Mouse (Mus musculus) neural tube, embryonic 12.5 days (tissue): ENCODE data around the gene Gmfg. TPM values are rescaled to one million over a fixed set of nuclear protein-coding genes. Genes with fewer than 3 reads are reported as not detected.

Experiments
- ATAC-seq: fragments of 200-750 bp; cut with Nextera tagmentation; 2 replicates; pipeline ENCODE4 v1.8.0; 2017; ENCODE audit warnings: low read depth, mild to moderate bottlenecking, moderate TSS enrichment, moderate library complexity; ENCODE audit not compliant: low FRiP score
- H3K27ac ChIP-seq: fragments of 300-500 bp; sonication (generic); 2 replicates; pipeline ENCODE4 v1.5.1; 2016
- H3K27me3 ChIP-seq: fragments of 300-500 bp; sonication (generic); replicated peaks from 2 replicates; pipeline ENCODE4 v1.6.1; 2016; ENCODE audit warnings: mild to moderate bottlenecking
- H3K36me3 ChIP-seq: fragments of 300-500 bp; sonication (generic); 2 replicates; pipeline ENCODE4 v1.6.1; 2016; ENCODE audit warnings: mild to moderate bottlenecking
- H3K4me1 ChIP-seq: fragments of 300-500 bp; sonication (generic); 2 replicates; pipeline ENCODE4 v1.6.1; 2016
- H3K4me2 ChIP-seq: fragments of 300-500 bp; sonication (generic); replicated peaks from 2 replicates; pipeline ENCODE4 v1.6.1; 2016; ENCODE audit warnings: mild to moderate bottlenecking
- H3K4me3 ChIP-seq: fragments of 300-500 bp; sonication (generic); 2 replicates; pipeline ENCODE4 v1.5.1; 2016
- H3K9ac ChIP-seq: fragments of 300-500 bp; sonication (generic); 2 replicates; pipeline ENCODE4 v1.6.1; 2016; ENCODE audit warnings: mild to moderate bottlenecking
- H3K9me3 ChIP-seq: fragments of 300-500 bp; sonication (generic); 2 replicates; pipeline ENCODE4 v1.6.1; 2016; ENCODE audit warnings: mild to moderate bottlenecking
- WGBS: fragments of 180-500 bp; shearing (Covaris S2); methylation state at CpG from one replicate; pipeline ENCODE4 v1.1.7; 2016; 5-methylcytosine and 5-hydroxymethylcytosine counted together
- polyA plus RNA-seq: library from polyadenylated mRNA; unstranded; fragments of >200 nt; fragmentation: Nextera tagmentation; extraction: Ambion mirVana; gene quantifications from 2 replicates; pipeline ENCODE4 v1.2.1, GENCODE M21; 2016

Gene Gmfg
- polyA plus RNA-seq, 1 experiment from 2014 or later = 8.1 TPM

- Histone ChIP-seq H3K4me2 (no peak overlapping the region), H3K36me3 (no peaks in the 10 kb centered on the region), H3K9ac (no peak overlapping the region), H3K27me3 (peaks cover 4% of the 10 kb centered on the region; the same call in 1 of the 2 replicates), H3K4me3 (no peak overlapping the region), H3K4me1 (0 out of 2 replicates have a peak, but pooled peaks cover 4% of the 10 kb centered on the region), H3K27ac (no peak overlapping the region), H3K9me3 (no peaks in the 10 kb centered on the region)
- WGBS = 88% methylated on average over 14 of the region's 14 CpGs
- no peak for ATAC-seq
Observed at GRCm38 (mm10) chr7:28441776-28442485, 4.7 kb downstream of the Gmfg start.

GRCm38 (mm10) chr7:28442688-28443087 is 5.4 kb downstream of the Gmfg start:
- Histone ChIP-seq H3K36me3 (no peaks in the 10 kb centered on the region), H3K4me1 (peaks cover 5% of the 10 kb centered on the region; the same call in 1 of the 2 replicates), H3K27me3 (peaks cover 4% of the 10 kb centered on the region; the same call in 1 of the 2 replicates), H3K4me2 (no peak overlapping the region), H3K27ac (no peak overlapping the region), H3K9ac (no peak overlapping the region), H3K9me3 (no peaks in the 10 kb centered on the region), H3K4me3 (no peak overlapping the region)
- WGBS = 50% methylated on average over 4 of the region's 4 CpGs
- ATAC-seq = no peak

GRCm38 (mm10) chr7:28444344-28444974 is 7.2 kb downstream of the Gmfg start:
- no peak overlapping the region for H3K27ac ChIP-seq
- peaks cover 4% of the 10 kb centered on the region; the same call in 1 of the 2 replicates for H3K27me3 ChIP-seq
- H3K4me1 ChIP-seq = peaks cover 5% of the 10 kb centered on the region; the same call in 1 of the 2 replicates
- no peaks in the 10 kb centered on the region for H3K9me3 ChIP-seq
- H3K36me3 ChIP-seq = no peaks in the 10 kb centered on the region
- ATAC-seq = no peak
- no peak overlapping the region for H3K4me3 ChIP-seq
- WGBS = 85% methylated on average over 13 of the region's 13 CpGs
- H3K4me2 ChIP-seq = no peak overlapping the region
- no peak overlapping the region for H3K9ac ChIP-seq

GRCm38 (mm10) chr7:28446446-28446845 is 9.2 kb downstream of the Gmfg start:
- Histone ChIP-seq H3K36me3 (no peaks in the 10 kb centered on the region), H3K9ac (no peak overlapping the region), H3K27ac (no peak overlapping the region), H3K27me3 (peaks cover 4% of the 10 kb centered on the region; the same call in 1 of the 2 replicates), H3K9me3 (no peaks in the 10 kb centered on the region), H3K4me3 (no peak overlapping the region), H3K4me2 (no peak overlapping the region), H3K4me1 (peaks cover 5% of the 10 kb centered on the region; the same call in 1 of the 2 replicates)
- 0 out of 2 replicates have a peak, but pooled peaks have one; percentile 27 for ATAC-seq
- 10% methylated on average over 12 of the region's 12 CpGs for WGBS

- H3K4me3 ChIP-seq = no peak overlapping the region
- H3K9me3 ChIP-seq = no peaks in the 10 kb centered on the region
- H3K27ac ChIP-seq = no peak overlapping the region
- H3K36me3 ChIP-seq = no peaks in the 10 kb centered on the region
- no peak for ATAC-seq
- peaks cover 5% of the 10 kb centered on the region; the same call in 1 of the 2 replicates for H3K4me1 ChIP-seq
- 14% methylated on average over 12 of the region's 12 CpGs for WGBS
- no peak overlapping the region for H3K4me2 ChIP-seq
- H3K27me3 ChIP-seq = peaks cover 4% of the 10 kb centered on the region; the same call in 1 of the 2 replicates
- H3K9ac ChIP-seq = no peak overlapping the region
Observed at GRCm38 (mm10) chr7:28447101-28447830, 10.0 kb downstream of the Gmfg start.

- ATAC-seq = no peak
- peaks cover 4% of the 10 kb centered on the region; the same call in 1 of the 2 replicates for H3K27me3 ChIP-seq
- WGBS = 70% methylated on average over 13 of the region's 13 CpGs
Observed at GRCm38 (mm10) chr7:28447865-28448820, 10.9 kb downstream of the Gmfg start.

GRCm38 (mm10) chr7:28451531-28452360 is 14.5 kb downstream of the Gmfg start, which contains the start of gene Lrfn1:
TSS of gene Lrfn1 (plus strand) at chr7:28451980.
- peak; percentile 77 for ATAC-seq

More at GRCm38 (mm10) chr7:28447865-28448820, 10.9 kb downstream of the Gmfg start:
- H3K9me3 ChIP-seq = no peaks in the 10 kb centered on the region
- no peaks in the 10 kb centered on the region for H3K36me3 ChIP-seq
- H3K9ac ChIP-seq = no peak overlapping the region
- peaks cover 11% of the 10 kb centered on the region for H3K4me1 ChIP-seq
- no peak overlapping the region for H3K27ac ChIP-seq
- no peak overlapping the region for H3K4me3 ChIP-seq
- no peak overlapping the region for H3K4me2 ChIP-seq

GRCm38 (mm10) chr7:28452361-28453005 is 15.2 kb downstream of the Gmfg start:
- no peaks in the 10 kb centered on the region for H3K27me3 ChIP-seq
- H3K4me3 ChIP-seq = peak overlapping the region; percentile 91
- peak overlapping the region; percentile 96 for H3K4me2 ChIP-seq
- peak overlapping the region; percentile 46; the same call in 1 of the 2 replicates for H3K27ac ChIP-seq
- 3% methylated on average over 21 of the region's 24 CpGs for WGBS
- ATAC-seq = peak; percentile 55
- peaks cover 19% of the 10 kb centered on the region for H3K36me3 ChIP-seq
- peaks cover 9% of the 10 kb centered on the region for H3K4me1 ChIP-seq
- peak overlapping the region; percentile 86 for H3K9ac ChIP-seq
- no peaks in the 10 kb centered on the region for H3K9me3 ChIP-seq

More at GRCm38 (mm10) chr7:28451531-28452360, 14.5 kb downstream of the Gmfg start, which contains the start of gene Lrfn1:
- Histone ChIP-seq H3K9me3 (no peaks in the 10 kb centered on the region), H3K27me3 (no peaks in the 10 kb centered on the region), H3K9ac (peak within 1 kb of the TSS; percentile 86), H3K4me3 (peak within 1 kb of the TSS; percentile 91), H3K4me2 (peak within 1 kb of the TSS; percentile 96), H3K27ac (peak within 1 kb of the TSS; percentile 46; the same call in 1 of the 2 replicates), H3K36me3 (peaks cover 19% of the 10 kb centered on the region), H3K4me1 (peaks cover 14% of the 10 kb centered on the region)
- WGBS = under 1% methylated on average over 36 of the region's 97 CpGs

GRCm38 (mm10) chr7:28460361-28460760 is 23.1 kb downstream of the Gmfg start:
- H3K9ac ChIP-seq = no peak overlapping the region
- H3K27me3 ChIP-seq = no peaks in the 10 kb centered on the region
- peaks cover 64% of the 10 kb centered on the region for H3K36me3 ChIP-seq
- no peak overlapping the region for H3K27ac ChIP-seq
- H3K4me1 ChIP-seq = no peaks in the 10 kb centered on the region
- ATAC-seq = no peak
- no peak overlapping the region for H3K4me2 ChIP-seq
- H3K9me3 ChIP-seq = no peaks in the 10 kb centered on the region
- H3K4me3 ChIP-seq = no peak overlapping the region
- WGBS = 90% methylated on average over 5 of the region's 5 CpGs

GRCm38 (mm10) chr7:28462769-28463168 is 25.5 kb downstream of the Gmfg start:
- Histone ChIP-seq H3K36me3 (peaks cover 48% of the 10 kb centered on the region), H3K27ac (no peak overlapping the region), H3K4me2 (no peak overlapping the region), H3K4me1 (peaks cover 14% of the 10 kb centered on the region; the same call in 1 of the 2 replicates), H3K27me3 (peaks cover 22% of the 10 kb centered on the region), H3K9me3 (no peaks in the 10 kb centered on the region), H3K4me3 (no peak overlapping the region), H3K9ac (no peak overlapping the region)
- no peak for ATAC-seq
- 93% methylated on average over 2 of the region's 2 CpGs for WGBS
